Mouse (Mus musculus) left cerebral cortex, postnatal 4 days (tissue): ENCODE measurements at regions not wholly inside any gene's neighbourhood (a gene's known extent, or its start where the extent isn't known, plus 50 kb on each side); places are given as distances from the start of the nearest gene placed in this dataset.

Source experiments
- DNase-seq: peaks from one replicate; pipeline ENCODE4 v3.0.0-alpha.2; 2022
- intact Hi-C: fragments of 180-260 bp; cut with DNase I; formaldehyde crosslinking; loops from one replicate; pipeline ENCODE4 v1.15.1; 2025

GRCm38 (mm10) chr2:9435155-9435872 is 445.7 kb upstream of the 4930412O13Rik start:
- DNase-seq = no peak
- intact Hi-C loops = no loop called here

GRCm38 (mm10) chr2:9443103-9443502 is 437.9 kb upstream of the 4930412O13Rik start:
- DNase-seq = no peak

DNA sequence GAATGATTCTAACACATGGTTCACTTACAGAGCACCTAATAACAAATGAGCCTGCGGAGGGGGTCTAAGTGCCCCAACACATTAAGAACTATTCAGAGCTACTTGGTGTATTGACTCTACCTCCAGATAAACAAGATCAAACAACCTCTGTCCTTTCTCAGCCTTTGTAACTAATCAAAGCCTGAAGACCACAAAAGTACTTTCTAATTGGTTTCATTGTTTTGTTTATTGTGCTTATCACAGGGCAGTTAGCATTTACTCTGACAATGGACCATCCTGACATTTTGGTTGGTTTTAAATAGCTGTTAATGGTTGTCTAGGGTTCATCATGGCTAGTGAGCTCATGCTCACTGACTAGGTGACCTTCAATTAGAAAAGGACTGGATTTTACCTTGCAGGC is 435.2 kb upstream of the 4930412O13Rik start:
- no peak for DNase-seq
- intact Hi-C loops = no loop called here

More at GRCm38 (mm10) chr2:9443103-9443502, 437.9 kb upstream of the 4930412O13Rik start:
- intact Hi-C loops = no loop called here

DNA sequence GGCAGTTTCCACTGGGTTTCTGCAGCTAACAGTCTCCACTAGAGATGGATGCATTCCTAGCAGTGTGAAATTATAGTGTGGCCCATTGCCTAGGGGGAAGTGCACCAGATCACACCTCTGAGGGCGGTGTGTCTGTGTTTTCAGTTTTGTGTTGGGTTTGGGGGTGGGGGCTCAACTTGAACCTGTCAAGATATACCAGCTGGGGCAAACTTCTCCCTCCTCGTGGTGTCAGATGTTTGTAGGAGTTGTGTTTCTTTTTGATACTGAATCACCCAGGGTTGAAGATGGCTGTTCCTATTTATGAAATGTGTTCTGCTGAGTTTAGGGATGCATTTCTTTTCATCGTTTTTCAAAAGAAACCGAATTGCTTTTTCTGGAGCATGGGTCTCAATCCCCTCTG is 416.6 kb upstream of the 4930412O13Rik start:
- DNase-seq = no peak
- intact Hi-C loops = no loop called here

DNA sequence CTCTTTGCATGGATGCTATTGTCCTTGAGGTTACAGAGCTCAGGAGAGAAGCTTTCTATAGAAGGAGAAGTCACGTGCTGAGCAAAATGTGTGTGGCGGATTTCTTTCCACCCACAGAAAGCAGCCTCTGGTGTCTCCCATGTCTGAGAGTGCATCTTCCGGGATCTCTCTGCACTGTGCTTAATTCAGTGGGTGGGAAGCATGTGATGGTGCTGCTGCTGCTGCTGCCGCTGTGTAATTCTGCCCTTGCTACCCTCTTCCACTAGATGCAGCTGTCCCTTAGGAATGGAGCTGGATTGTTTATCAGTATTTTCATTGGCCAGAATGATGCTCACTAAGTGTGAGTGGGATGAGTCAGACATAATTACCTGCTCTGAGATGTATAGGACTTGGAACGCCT is 416.2 kb upstream of the 4930412O13Rik start:
- intact Hi-C loops = no loop called here
- no peak for DNase-seq

DNA sequence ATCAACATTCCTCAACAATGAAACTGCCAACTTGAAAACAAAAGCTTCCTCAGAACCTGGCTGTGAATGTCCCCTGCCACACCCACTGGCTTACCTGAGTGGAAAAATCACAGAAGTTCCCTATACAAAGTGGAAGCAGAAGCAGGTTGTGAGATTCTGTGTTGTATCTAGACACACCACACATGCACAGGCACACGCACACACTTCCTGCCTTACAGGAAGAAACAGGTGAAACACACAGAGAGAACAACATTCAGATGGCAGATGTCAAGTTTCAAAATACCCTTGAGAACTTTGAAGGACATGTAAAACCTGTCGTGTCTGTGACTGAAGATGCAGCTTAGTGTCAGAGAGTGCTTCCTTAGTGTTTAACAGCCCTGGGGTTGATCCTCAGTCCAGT is 413.5 kb upstream of the 4930412O13Rik start:
- intact Hi-C loops = no loop called here
- no peak for DNase-seq

DNA sequence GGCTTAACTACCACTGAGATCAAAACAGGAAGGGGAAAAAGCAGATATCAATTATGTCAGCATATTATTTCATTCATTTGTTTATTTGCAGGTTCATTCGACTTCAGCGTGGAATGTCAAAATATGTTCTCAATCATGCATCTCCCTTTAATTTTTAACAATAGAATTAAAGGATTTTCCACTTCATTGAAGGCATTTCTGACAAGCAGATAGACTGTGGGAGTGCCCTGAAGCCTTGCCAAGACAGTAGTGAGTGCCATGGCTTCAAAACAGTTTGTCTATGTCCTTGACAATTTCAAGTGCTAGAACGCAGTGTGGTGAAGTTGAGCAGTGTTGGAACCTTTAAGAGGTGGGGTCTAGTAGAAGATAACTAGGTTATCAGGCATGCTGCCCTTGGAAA is 412.4 kb upstream of the 4930412O13Rik start:
- intact Hi-C loops = no loop called here
- peak; percentile 2 for DNase-seq

- DNase-seq = no peak
- intact Hi-C loops = no loop called here
Measured at GRCm38 (mm10) chr2:9481678-9482345, 399.2 kb upstream of the 4930412O13Rik start.

DNA sequence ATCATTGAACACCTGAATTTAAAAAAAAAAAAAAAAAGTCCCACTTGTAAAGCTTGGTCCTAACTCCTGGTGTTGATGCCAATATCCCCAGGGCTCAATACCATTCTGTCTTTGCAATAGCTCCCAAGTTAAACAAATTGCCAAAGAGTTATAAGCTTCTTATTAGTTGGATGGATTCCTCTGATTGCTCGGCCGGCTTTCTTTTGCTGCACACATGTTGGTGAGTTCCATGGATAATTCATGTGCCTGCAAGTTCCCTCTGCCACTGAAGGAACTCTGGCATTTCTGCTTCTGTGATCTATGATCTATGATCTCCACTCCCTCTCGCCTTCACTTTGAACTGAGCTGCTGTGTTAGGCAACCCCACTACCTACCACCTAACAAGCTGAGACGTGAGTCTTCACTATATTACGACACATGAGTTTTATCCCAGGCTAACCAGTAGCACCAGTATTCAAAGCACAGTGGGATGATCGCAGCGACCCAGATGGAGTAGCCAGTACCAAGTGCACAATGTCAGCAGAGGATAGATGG is 393.6 kb upstream of the 4930412O13Rik start:
- intact Hi-C loops = no loop called here
- DNase-seq = no peak

DNA sequence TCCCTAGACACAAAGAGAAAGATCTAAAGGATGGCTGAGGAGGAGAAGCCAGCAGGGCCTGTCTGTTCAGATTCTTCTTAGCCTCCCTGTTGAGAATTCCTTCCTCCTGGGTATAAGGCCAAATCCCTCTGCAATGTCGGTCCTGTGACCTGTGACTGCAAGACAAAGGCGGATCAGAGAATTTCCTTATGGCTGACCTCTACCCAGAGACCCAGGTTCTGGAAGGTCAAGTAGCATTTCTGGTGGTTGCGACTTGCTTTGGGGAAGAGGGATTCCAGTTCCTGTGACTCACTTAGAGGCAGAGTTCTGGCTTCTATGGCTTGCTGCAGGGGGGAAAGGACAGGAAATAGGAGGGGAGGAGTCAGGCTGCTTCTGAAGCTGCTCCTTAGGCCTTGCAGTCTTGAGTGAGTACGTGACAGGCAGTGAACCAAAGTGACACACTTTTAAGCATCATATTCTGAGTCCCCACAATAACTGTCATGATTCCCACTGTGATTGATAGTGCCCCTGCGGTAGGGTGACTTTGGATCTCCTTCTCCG is 387.4 kb upstream of the 4930412O13Rik start:
- intact Hi-C loops = no loop called here
- no peak for DNase-seq

DNA sequence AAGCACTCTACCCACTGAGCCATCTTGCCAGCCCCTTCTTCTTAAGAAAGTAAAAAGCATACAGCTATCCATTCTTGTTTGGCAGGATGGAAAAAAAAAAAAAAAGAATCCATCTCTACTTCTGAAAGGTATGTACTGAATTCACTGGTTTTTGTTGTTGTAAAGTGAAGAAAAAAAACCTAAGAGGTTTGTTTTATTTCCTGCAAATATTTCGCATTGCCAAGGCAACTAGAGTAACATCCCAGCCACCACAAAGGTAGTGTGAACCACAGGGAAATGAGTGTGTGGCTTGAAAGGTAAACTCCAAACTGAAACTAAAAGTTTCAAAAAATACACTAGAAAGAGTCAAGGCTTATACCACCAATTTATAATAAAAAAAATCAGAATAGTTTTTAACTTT is 361.0 kb upstream of the 4930412O13Rik start:
- DNase-seq = no peak
- intact Hi-C loops = no loop called here

- intact Hi-C loops = no loop called here
- DNase-seq = no peak
Measured at GRCm38 (mm10) chr2:9525910-9526309, 355.1 kb upstream of the 4930412O13Rik start.

DNA sequence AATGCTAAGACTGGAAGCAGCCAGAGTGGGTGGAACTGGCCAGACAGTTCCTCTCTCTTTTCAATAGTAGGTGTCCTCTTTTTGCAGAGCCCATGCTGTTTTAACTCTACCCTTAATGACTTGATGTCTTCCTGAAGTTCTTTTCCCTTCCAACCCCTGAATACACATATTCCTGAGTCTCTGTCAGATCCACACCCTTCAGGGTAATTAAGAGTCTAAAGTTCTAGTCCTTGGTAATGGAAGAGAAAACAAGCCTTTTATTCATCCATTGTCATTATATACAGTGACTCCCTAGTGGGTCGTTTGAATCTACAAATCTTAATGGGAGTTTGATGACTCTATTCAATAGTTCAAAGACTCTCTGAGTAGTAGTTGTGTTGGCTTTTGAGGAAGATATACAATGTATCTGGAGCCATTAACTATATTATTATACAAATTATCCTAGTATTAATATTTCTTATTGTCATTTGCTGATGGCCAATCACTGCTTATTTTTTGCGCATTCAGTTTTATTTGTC is 345.9 kb upstream of the 4930412O13Rik start:
- intact Hi-C loops = no loop called here
- no peak for DNase-seq

GRCm38 (mm10) chr2:9547771-9548590 is 333.1 kb upstream of the 4930412O13Rik start:
- intact Hi-C loops = no loop called here
- no peak for DNase-seq

DNA sequence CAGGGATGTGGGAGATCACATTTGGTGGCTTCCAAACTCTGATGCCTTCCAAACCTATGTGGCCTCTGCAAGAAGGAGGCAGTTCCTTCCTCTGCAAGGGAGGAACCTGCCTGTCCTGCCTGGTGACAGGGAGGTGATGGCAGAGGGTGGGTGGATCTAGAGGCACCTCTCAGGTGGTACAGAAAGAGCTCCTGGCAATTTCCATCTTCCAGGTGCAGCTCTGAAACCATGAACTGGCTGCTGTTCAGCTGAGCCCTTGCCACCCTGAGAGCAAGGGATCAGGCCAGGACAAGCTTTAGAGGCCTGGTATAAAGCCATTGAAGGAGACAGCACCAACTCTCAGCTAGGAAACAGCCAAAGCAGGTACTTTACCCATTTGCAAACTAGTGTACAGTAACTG is 327.7 kb upstream of the 4930412O13Rik start:
- DNase-seq = no peak
- intact Hi-C loops = no loop called here

GRCm38 (mm10) chr2:9564487-9565043 is 316.5 kb upstream of the 4930412O13Rik start:
- intact Hi-C loops = no loop called here
- DNase-seq = no peak

- intact Hi-C loops = no loop called here
- DNase-seq = no peak
Measured at GRCm38 (mm10) chr2:9569220-9569619, 311.8 kb upstream of the 4930412O13Rik start.

- peak; percentile 5 for DNase-seq
- intact Hi-C loops = no loop called here
Measured at GRCm38 (mm10) chr2:9574196-9574595, 306.9 kb upstream of the 4930412O13Rik start.

DNA sequence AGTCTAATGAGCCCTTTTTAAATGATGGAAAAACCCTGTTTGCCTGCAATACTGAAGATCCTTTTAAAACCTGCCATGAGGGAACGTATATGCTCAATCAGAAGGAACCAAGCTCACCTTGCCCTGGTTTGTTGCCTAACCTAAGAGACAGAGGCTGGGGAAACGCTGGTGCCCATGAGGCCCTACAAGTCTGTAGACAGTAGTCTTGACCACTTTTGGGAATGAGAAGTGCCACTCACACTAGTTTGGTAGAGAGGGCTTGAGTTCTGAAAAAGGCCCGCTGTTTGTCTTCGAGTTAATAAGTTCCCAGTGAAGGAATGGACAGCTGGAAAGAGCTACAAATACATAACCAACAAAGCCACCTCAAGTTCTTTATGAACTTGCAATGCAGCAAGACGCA is 306.4 kb upstream of the 4930412O13Rik start:
- intact Hi-C loops = no loop called here
- no peak for DNase-seq

- no peak for DNase-seq
- intact Hi-C loops = no loop called here
Measured at GRCm38 (mm10) chr2:9577868-9578267, 303.2 kb upstream of the 4930412O13Rik start.

- intact Hi-C loops = no loop called here
- no peak for DNase-seq
Measured at GRCm38 (mm10) chr2:9587389-9587788, 293.7 kb upstream of the 4930412O13Rik start.
